Comparison of ENCODE assay signal across 9 mouse cellular contexts in genomic region chr15:11590542-11591116, GRCm38 (mm10).
DNase-seq lines count a peak whose midpoint lies in the region; ATAC-seq and TF ChIP-seq lines count a peak whose summit lies in the region.
"Had no signal": no experiment of that assay in that cellular context is flagged by ENCODE, and none has a peak within 500 bp of the region (broad histone marks: within the 10 kb centered on the region; RNA-seq: fewer than 3 reads in every experiment).

No protein-coding gene starts in this region.

- no peak overlapping the region for H3K4me2 ChIP-seq in forebrain, postnatal 0 days (ENCODE audit: low read depth)
- no peak overlapping the region for H3K4me2 ChIP-seq in forebrain, embryonic 16.5 days (ENCODE audit: low read length)
- H3K4me2 ChIP-seq in lung, embryonic 14.5 days = no peak overlapping the region
- H3K4me2 ChIP-seq: neural tube, embryonic 12.5 days had no signal

- H3K27ac ChIP-seq in forebrain, postnatal 0 days (ENCODE audit: low read depth, low read length) = no peak overlapping the region
- no peak overlapping the region for H3K27ac ChIP-seq in forebrain, embryonic 16.5 days (ENCODE audit: low read length)
- H3K27ac ChIP-seq in lung, embryonic 14.5 days (ENCODE audit: low read depth) = no peak overlapping the region
- H3K27ac ChIP-seq: neural tube, embryonic 12.5 days had no signal

- peak; percentile 85 for ATAC-seq in forebrain, postnatal 0 days
- no peak; the same call in 1 of the 2 replicates for ATAC-seq in forebrain, embryonic 16.5 days
- ATAC-seq in lung, embryonic 14.5 days (ENCODE audit: insufficient read depth) = peak; percentile 69; the same call in 1 of the 2 replicates

- no peaks in the 10 kb centered on the region for H3K4me1 ChIP-seq in forebrain, postnatal 0 days (ENCODE audit: insufficient read depth)
- no peaks in the 10 kb centered on the region for H3K4me1 ChIP-seq in forebrain, embryonic 16.5 days (replicated peaks; ENCODE audit: control insufficient read depth, insufficient read depth, low read length)
- no peaks in the 10 kb centered on the region for H3K4me1 ChIP-seq in lung, embryonic 14.5 days (ENCODE audit: insufficient read depth)
- H3K4me1 ChIP-seq in lung, adult 2 months (ENCODE audit: control insufficient read depth, insufficient read depth, low read length) = no peaks in the 10 kb centered on the region
- H3K4me1 ChIP-seq: neural tube, embryonic 12.5 days had no signal

- WGBS in forebrain, postnatal 0 days = 45% methylated on average over 9 of the region's 9 CpGs
- 51% methylated on average over 9 of the region's 9 CpGs for WGBS in forebrain, embryonic 16.5 days
- WGBS in lung, embryonic 14.5 days = 23% methylated on average over 9 of the region's 9 CpGs
- WGBS in lung, adult 2 months = 22% methylated on average over 9 of the region's 9 CpGs

- no peaks in the 10 kb centered on the region for H3K9me3 ChIP-seq in forebrain, postnatal 0 days (ENCODE audit: low read length)
- H3K9me3 ChIP-seq in forebrain, embryonic 16.5 days (ENCODE audit: control insufficient read depth, low read length) = no peaks in the 10 kb centered on the region
- no peaks in the 10 kb centered on the region for H3K9me3 ChIP-seq in lung, embryonic 14.5 days (ENCODE audit: low read depth, low read length)
- H3K9me3 ChIP-seq: neural tube, embryonic 12.5 days had no signal

- no peaks in the 10 kb centered on the region for H3K36me3 ChIP-seq in forebrain, postnatal 0 days (ENCODE audit: insufficient read depth)
- H3K36me3 ChIP-seq in forebrain, embryonic 16.5 days (ENCODE audit: control insufficient read depth, insufficient read depth) = no peaks in the 10 kb centered on the region
- no peaks in the 10 kb centered on the region for H3K36me3 ChIP-seq in lung, embryonic 14.5 days (ENCODE audit: insufficient read depth)
- H3K36me3 ChIP-seq: neural tube, embryonic 12.5 days had no signal

- peak; percentile 78 for DNase-seq in forebrain, postnatal 0 days
- DNase-seq in lung, embryonic 14.5 days = peak; percentile 90
- no peak for DNase-seq in lung, adult 2 months
- peak; percentile 17 for DNase-seq in embryo, embryonic 11.5 days (ENCODE audit: low read depth, low spot score)
- DNase-seq in lung, postnatal 14 days = peak; percentile 34
- DNase-seq in spleen, adult 18-20 months = no peak
- no peak for DNase-seq in ovary, postnatal 36 days (ENCODE audit: low spot score)

- H3K4me3 ChIP-seq in forebrain, postnatal 0 days (ENCODE audit: low read depth, low read length) = no peak overlapping the region
- no peak overlapping the region for H3K4me3 ChIP-seq in forebrain, embryonic 16.5 days (replicated peaks; ENCODE audit: low read length)
- no peak overlapping the region for H3K4me3 ChIP-seq in lung, embryonic 14.5 days (ENCODE audit: low read depth, low read length)
- H3K4me3 ChIP-seq in lung, adult 2 months (replicated peaks; ENCODE audit: extremely low read depth, low read depth, low read length) = no peak overlapping the region
- H3K4me3 ChIP-seq: neural tube, embryonic 12.5 days had no signal

- peak; percentile 74 for TF ChIP-seq CTCF in forebrain, postnatal 0 days (IDR thresholded peaks at IDR 0.05; ENCODE audit: low read depth)
- TF ChIP-seq CTCF in lung, embryonic 14.5 days (IDR thresholded peaks at IDR 0.05; ENCODE audit: low read depth) = peak; percentile 72
- TF ChIP-seq CTCF in lung, adult 2 months (IDR thresholded peaks at IDR 0.05; ENCODE audit: insufficient read depth, low read length) = no peak

- H3K27me3 ChIP-seq in forebrain, postnatal 0 days (ENCODE audit: insufficient read depth, low read length) = no peaks in the 10 kb centered on the region
- no peaks in the 10 kb centered on the region for H3K27me3 ChIP-seq in forebrain, embryonic 16.5 days (replicated peaks; ENCODE audit: control insufficient read depth, insufficient read depth, low read length)
- H3K27me3 ChIP-seq in lung, embryonic 14.5 days (ENCODE audit: insufficient read depth, low read length) = no peaks in the 10 kb centered on the region
- H3K27me3 ChIP-seq: neural tube, embryonic 12.5 days had no signal

- no peak for TF ChIP-seq POLR2A in lung, adult 2 months (IDR thresholded peaks at IDR 0.05; ENCODE audit: borderline replicate concordance, extremely low read depth, low read depth, low read length)

- no peak overlapping the region for H3K9ac ChIP-seq in forebrain, postnatal 0 days
- H3K9ac ChIP-seq in forebrain, embryonic 16.5 days (replicated peaks; ENCODE audit: low read depth, low read length) = no peak overlapping the region
- H3K9ac ChIP-seq in lung, embryonic 14.5 days = no peak overlapping the region
- H3K9ac ChIP-seq: neural tube, embryonic 12.5 days had no signal

Comparison
In these comparisons a context has a peak if more than half of its experiments do, and no peak if none do; other contexts are left out.
1. DNase-seq: peak in forebrain, postnatal 0 days (single experiment), lung, embryonic 14.5 days (single experiment), embryo, embryonic 11.5 days (single experiment) and lung, postnatal 14 days (single experiment); none in lung, adult 2 months (single experiment), spleen, adult 18-20 months (0 of 2) and ovary, postnatal 36 days (single experiment).